Mouse (Mus musculus) hematopoietic stem cell, adult 5-6 weeks (primary cell): ENCODE data around the gene Clca4b. TPM values are rescaled to one million over a fixed set of nuclear protein-coding genes. Genes with fewer than 3 reads are reported as not detected.

Experiments
- total RNA-seq: library from RNA; stranded (forward); fragments of 172-1452, 232-1000 nt; gene quantifications from 2 replicates; pipeline ENCODE4 v1.2.3, GENCODE M21; 2017

Clca4b gene
- total RNA-seq, 1 experiment from 2014 or later, result not detected

Other genes with a start within 250 kb of the Clca4b start
- 52.1 and 63.4 TPM in 2 replicates for gene Sh3glb1, start 212.2 kb downstream of the Clca4b start, total RNA-seq
- 1.4 and 4.8 TPM in 2 replicates for gene Clca3a1, start 171.6 kb downstream of the Clca4b start, total RNA-seq
- not detected in 2 replicates for gene Clca3a2, start 113.0 kb downstream of the Clca4b start, total RNA-seq
- not detected in 2 replicates for gene Clca3b, start 83.2 kb downstream of the Clca4b start, total RNA-seq
- gene Clca4a, start 42.5 kb upstream of the Clca4b start, total RNA-seq, result not detected in 2 replicates
- not detected in 2 replicates for gene Clca1, start 100.2 kb upstream of the Clca4b start, total RNA-seq
- not detected in 2 replicates for gene Clca2, start 166.9 kb upstream of the Clca4b start, total RNA-seq
- gene Odf2l, start 186.1 kb upstream of the Clca4b start, total RNA-seq, result 36.9 and 44.2 TPM in 2 replicates